Mouse (Mus musculus) c-Kit-positive CD71-positive TER-119-positive erythroid progenitor cells, embryonic 14.5 days (primary cell): ENCODE data around the gene Cpsf6.
A peak's percentile ranks its signal among the peaks of the same experiment; 100 is the strongest.

Source experiments
- DNase-seq: peaks from one replicate; pipeline ENCODE4 v3.0.0-alpha.2; 2013; ENCODE audit warnings: low spot score

Gene Cpsf6

GRCm38 (mm10) chr10:117385086-117385430 is 5.2 kb upstream of the Cpsf6 start:
- no peak for DNase-seq

- DNase-seq: no peak
Observed at GRCm38 (mm10) chr10:117384386-117385085, 4.7 kb upstream of the Cpsf6 start.

GRCm38 (mm10) chr10:117383941-117384340 is 4.1 kb upstream of the Cpsf6 start:
- DNase-seq: no peak

- no peak for DNase-seq
Observed at GRCm38 (mm10) chr10:117382996-117383550, 3.3 kb upstream of the Cpsf6 start.

- DNase-seq: no peak
Observed at GRCm38 (mm10) chr10:117382146-117382545, 2.3 kb upstream of the Cpsf6 start.

- DNase-seq: no peak
Observed at GRCm38 (mm10) chr10:117380721-117381570, 1.1 kb upstream of the Cpsf6 start.

- no peak for DNase-seq
Observed at GRCm38 (mm10) chr10:117379441-117379840, 374 bp downstream of the Cpsf6 start.

GRCm38 (mm10) chr10:117378642-117379041 is 1.2 kb downstream of the Cpsf6 start:
- DNase-seq: no peak

GRCm38 (mm10) chr10:117378291-117378555 is 1.6 kb downstream of the Cpsf6 start:
- no peak for DNase-seq

- no peak for DNase-seq
Observed at GRCm38 (mm10) chr10:117377431-117378290, 2.2 kb downstream of the Cpsf6 start.

GRCm38 (mm10) chr10:117376580-117377189 is 3.1 kb downstream of the Cpsf6 start:
- DNase-seq: peak; percentile 84

- peak; percentile 45 for DNase-seq
Observed at GRCm38 (mm10) chr10:117375841-117376579, 3.8 kb downstream of the Cpsf6 start.

- DNase-seq: no peak
Observed at GRCm38 (mm10) chr10:117375163-117375562, 4.7 kb downstream of the Cpsf6 start.

- peak; percentile 60 for DNase-seq
Observed at GRCm38 (mm10) chr10:117363106-117363505, 16.7 kb downstream of the Cpsf6 start.

GRCm38 (mm10) chr10:117358891-117359290 is 20.9 kb downstream of the Cpsf6 start:
- no peak for DNase-seq

GRCm38 (mm10) chr10:117343000-117343399 is 36.8 kb downstream of the Cpsf6 start:
- no peak for DNase-seq

GRCm38 (mm10) chr10:117342406-117342805 is 37.4 kb downstream of the Cpsf6 start:
- no peak for DNase-seq

GRCm38 (mm10) chr10:117341029-117341428 is 38.8 kb downstream of the Cpsf6 start:
- DNase-seq: no peak

GRCm38 (mm10) chr10:117339241-117339640 is 40.6 kb downstream of the Cpsf6 start:
- DNase-seq: no peak

- no peak for DNase-seq
Observed at GRCm38 (mm10) chr10:117337946-117338345, 41.9 kb downstream of the Cpsf6 start.

- DNase-seq: no peak
Observed at GRCm38 (mm10) chr10:117335649-117336048, 44.2 kb downstream of the Cpsf6 start.
